Mouse (Mus musculus) heart, adult 2 months (tissue): ENCODE results near the gene Aspg.

Source experiments
- CTCF ChIP-seq: fragments of 200-600 bp; IDR thresholded peaks from 2 replicates; pipeline ENCODE4 v1.8.1; 2022; ENCODE audit warnings: antibody characterized with exemption, mild to moderate bottlenecking, moderate library complexity
- EP300 ChIP-seq: fragments of 200-500 bp; IDR thresholded peaks from 2 replicates; pipeline ENCODE4 v1.6.1; 2011; ENCODE audit warnings: low read depth, low read length, control low read depth; ENCODE audit not compliant: insufficient read depth
- POLR2A ChIP-seq: fragments of 200-500 bp; IDR thresholded peaks from 2 replicates; pipeline ENCODE4 v1.6.1; 2011; ENCODE audit warnings: mild to moderate bottlenecking, low read depth, low read length, control low read depth; ENCODE audit not compliant: insufficient read depth

DNA sequence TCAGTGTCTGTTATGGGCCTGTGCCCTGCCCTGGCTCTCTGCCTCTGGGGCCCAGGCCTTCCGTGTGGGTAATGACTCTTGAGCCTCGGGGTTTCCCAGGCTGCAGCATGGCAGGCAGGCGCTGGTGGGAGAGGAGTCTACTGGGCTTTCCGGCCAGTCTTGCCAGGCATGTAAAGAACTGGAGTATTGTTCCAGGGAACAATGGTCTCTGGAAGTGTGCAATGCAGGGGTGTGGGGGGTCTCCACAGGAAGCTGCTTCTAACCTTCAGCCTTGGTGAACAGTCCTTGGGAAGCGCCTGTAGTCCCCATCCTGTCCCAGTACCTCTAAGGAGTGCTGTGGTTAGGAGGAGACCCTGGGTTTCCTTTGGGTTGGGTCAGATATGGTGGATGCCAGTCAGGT is 40.9 kb downstream of the Aspg start:
- TF ChIP-seq CTCF (no peak), EP300 (0 out of 2 replicates have a peak, but pooled peaks have one; percentile 31), POLR2A (0 out of 2 replicates have a peak, but pooled peaks have one; percentile 35)
